Mouse (Mus musculus): ENCODE results near the gene Dner. TPM values are rescaled to one million over a fixed set of nuclear protein-coding genes. Genes with fewer than 3 reads are reported as not detected.

Gene Dner
- polyA plus RNA-seq, 1 experiment from 2014 or later = 343 TPM

- WGBS = 18% methylated on average over 3 of the region's 3 CpGs
- Histone ChIP-seq H3K4me3 (no peak overlapping the region), H3K27me3 (no peaks in the 10 kb centered on the region), H3K36me3 (no peaks in the 10 kb centered on the region), H3K4me1 (replicated peaks) (peaks cover 50% of the 10 kb centered on the region), H3K9ac (no peak overlapping the region), H3K4me2 (peak overlapping the region; percentile 4; the same call in 1 of the 2 replicates), H3K27ac (replicated peaks) (peak overlapping the region; percentile 79), H3K9me3 (no peaks in the 10 kb centered on the region)
- peak; percentile 89 for ATAC-seq (ENCODE audit: low FRiP score, low read depth)
Measured at GRCm38 (mm10) chr1:84621308-84621707, 74.7 kb downstream of the Dner start.

- ATAC-seq (ENCODE audit: low FRiP score, low read depth) = no peak
- Histone ChIP-seq H3K27ac (replicated peaks) (peak overlapping the region; percentile 72), H3K36me3 (no peaks in the 10 kb centered on the region), H3K4me3 (no peak overlapping the region), H3K4me2 (peak overlapping the region; percentile 37), H3K27me3 (no peaks in the 10 kb centered on the region), H3K9ac (no peak overlapping the region), H3K9me3 (no peaks in the 10 kb centered on the region), H3K4me1 (replicated peaks) (peaks cover 58% of the 10 kb centered on the region)
- WGBS = 21% methylated on average over 16 of the region's 16 CpGs
Measured at GRCm38 (mm10) chr1:84619131-84619760, 76.8 kb downstream of the Dner start.

GRCm38 (mm10) chr1:84618094-84618493 is 77.9 kb downstream of the Dner start:
- Histone ChIP-seq H3K9ac (no peak overlapping the region), H3K4me3 (no peak overlapping the region), H3K27me3 (no peaks in the 10 kb centered on the region), H3K4me2 (no peak overlapping the region), H3K9me3 (no peaks in the 10 kb centered on the region), H3K27ac (replicated peaks) (0 out of 2 replicates have a peak overlapping the region, but pooled peaks have one; percentile 7), H3K36me3 (no peaks in the 10 kb centered on the region), H3K4me1 (replicated peaks) (peaks cover 55% of the 10 kb centered on the region)
- ATAC-seq (ENCODE audit: low FRiP score, low read depth) = no peak
- WGBS = 68% methylated on average over 1 of the region's 1 CpGs

- Histone ChIP-seq H3K9ac (no peak overlapping the region), H3K9me3 (no peaks in the 10 kb centered on the region), H3K4me3 (no peak overlapping the region), H3K4me2 (no peak overlapping the region), H3K27me3 (no peaks in the 10 kb centered on the region), H3K4me1 (replicated peaks) (peaks cover 54% of the 10 kb centered on the region), H3K36me3 (no peaks in the 10 kb centered on the region), H3K27ac (replicated peaks) (no peak overlapping the region)
- no peak for ATAC-seq (ENCODE audit: low FRiP score, low read depth)
Measured at GRCm38 (mm10) chr1:84616133-84616532, 79.9 kb downstream of the Dner start.

- Histone ChIP-seq H3K4me3 (no peak overlapping the region), H3K4me1 (replicated peaks) (peaks cover 51% of the 10 kb centered on the region), H3K27me3 (no peaks in the 10 kb centered on the region), H3K4me2 (no peak overlapping the region), H3K9ac (no peak overlapping the region), H3K27ac (replicated peaks) (no peak overlapping the region), H3K36me3 (no peaks in the 10 kb centered on the region), H3K9me3 (no peaks in the 10 kb centered on the region)
- peak; percentile 14; the same call in 1 of the 2 replicates for ATAC-seq (ENCODE audit: low FRiP score, low read depth)
- WGBS = 76% methylated on average over 7 of the region's 7 CpGs
Measured at GRCm38 (mm10) chr1:84614596-84614995, 81.4 kb downstream of the Dner start.

GRCm38 (mm10) chr1:84613119-84613518 is 82.9 kb downstream of the Dner start:
- ATAC-seq (ENCODE audit: low FRiP score, low read depth) = no peak
- H3K4me3 ChIP-seq = no peak overlapping the region
- peaks cover 43% of the 10 kb centered on the region for H3K4me1 ChIP-seq (replicated peaks)

GRCm38 (mm10) chr1:84611331-84611730 is 84.7 kb downstream of the Dner start:
- peak overlapping the region; percentile 58 for H3K27ac ChIP-seq (replicated peaks)
- no peak for ATAC-seq (ENCODE audit: low FRiP score, low read depth)
- no peaks in the 10 kb centered on the region for H3K27me3 ChIP-seq
- 58% methylated on average over 3 of the region's 3 CpGs for WGBS
- no peak overlapping the region for H3K9ac ChIP-seq
- peaks cover 33% of the 10 kb centered on the region for H3K4me1 ChIP-seq (replicated peaks)
- H3K36me3 ChIP-seq = no peaks in the 10 kb centered on the region
- no peak overlapping the region for H3K4me3 ChIP-seq
- H3K4me2 ChIP-seq = no peak overlapping the region
- no peaks in the 10 kb centered on the region for H3K9me3 ChIP-seq

More at GRCm38 (mm10) chr1:84613119-84613518, 82.9 kb downstream of the Dner start:
- Histone ChIP-seq H3K36me3 (no peaks in the 10 kb centered on the region), H3K9me3 (no peaks in the 10 kb centered on the region), H3K4me2 (no peak overlapping the region), H3K27ac (replicated peaks) (peak overlapping the region; percentile 59; the same call in 1 of the 2 replicates), H3K9ac (no peak overlapping the region), H3K27me3 (no peaks in the 10 kb centered on the region)
- WGBS = 21% methylated on average over 8 of the region's 8 CpGs

- Histone ChIP-seq H3K36me3 (no peaks in the 10 kb centered on the region), H3K4me2 (no peak overlapping the region), H3K4me1 (replicated peaks) (peaks cover 31% of the 10 kb centered on the region), H3K27ac (replicated peaks) (peak overlapping the region; percentile 51; the same call in 1 of the 2 replicates), H3K9ac (no peak overlapping the region), H3K9me3 (no peaks in the 10 kb centered on the region), H3K4me3 (no peak overlapping the region), H3K27me3 (no peaks in the 10 kb centered on the region)
- ATAC-seq (ENCODE audit: low FRiP score, low read depth) = no peak
- WGBS = 82% methylated on average over 5 of the region's 5 CpGs
Measured at GRCm38 (mm10) chr1:84599025-84599424, 97.0 kb downstream of the Dner start.

- no peaks in the 10 kb centered on the region for H3K27me3 ChIP-seq
- no peaks in the 10 kb centered on the region for H3K36me3 ChIP-seq
- no peak overlapping the region for H3K9ac ChIP-seq
- peaks cover 43% of the 10 kb centered on the region for H3K4me1 ChIP-seq (replicated peaks)
- no peaks in the 10 kb centered on the region for H3K9me3 ChIP-seq
- 62% methylated on average over 3 of the region's 3 CpGs for WGBS
- H3K4me3 ChIP-seq = no peak overlapping the region
- ATAC-seq (ENCODE audit: low FRiP score, low read depth) = peak; percentile 38; the same call in 1 of the 2 replicates
- H3K4me2 ChIP-seq = no peak overlapping the region
- H3K27ac ChIP-seq (replicated peaks) = no peak overlapping the region
Measured at GRCm38 (mm10) chr1:84596023-84596422, 100.0 kb downstream of the Dner start.

- Histone ChIP-seq H3K4me2 (no peak overlapping the region), H3K36me3 (no peaks in the 10 kb centered on the region), H3K4me3 (no peak overlapping the region), H3K9me3 (no peaks in the 10 kb centered on the region), H3K9ac (no peak overlapping the region), H3K4me1 (replicated peaks) (peaks cover 58% of the 10 kb centered on the region), H3K27ac (replicated peaks) (peak overlapping the region; percentile 67), H3K27me3 (no peaks in the 10 kb centered on the region)
- WGBS = 49% methylated on average over 3 of the region's 3 CpGs
- ATAC-seq (ENCODE audit: low FRiP score, low read depth) = no peak
Measured at GRCm38 (mm10) chr1:84592394-84592793, 103.6 kb downstream of the Dner start.

GRCm38 (mm10) chr1:84590534-84590933 is 105.5 kb downstream of the Dner start:
- no peaks in the 10 kb centered on the region for H3K27me3 ChIP-seq
- ATAC-seq (ENCODE audit: low FRiP score, low read depth) = no peak

GRCm38 (mm10) chr1:84585434-84585833 is 110.6 kb downstream of the Dner start:
- peak overlapping the region; percentile 26; the same call in 1 of the 2 replicates for H3K4me2 ChIP-seq

More at GRCm38 (mm10) chr1:84590534-84590933, 105.5 kb downstream of the Dner start:
- H3K36me3 ChIP-seq = no peaks in the 10 kb centered on the region
- H3K27ac ChIP-seq (replicated peaks) = no peak overlapping the region
- H3K9me3 ChIP-seq = no peaks in the 10 kb centered on the region
- WGBS = 48% methylated on average over 9 of the region's 9 CpGs
- H3K4me2 ChIP-seq = no peak overlapping the region
- peaks cover 67% of the 10 kb centered on the region for H3K4me1 ChIP-seq (replicated peaks)
- no peak overlapping the region for H3K4me3 ChIP-seq
- no peak overlapping the region for H3K9ac ChIP-seq

More at GRCm38 (mm10) chr1:84585434-84585833, 110.6 kb downstream of the Dner start:
- no peaks in the 10 kb centered on the region for H3K36me3 ChIP-seq
- no peak overlapping the region for H3K4me3 ChIP-seq
- H3K27me3 ChIP-seq = no peaks in the 10 kb centered on the region
- peaks cover 55% of the 10 kb centered on the region for H3K4me1 ChIP-seq (replicated peaks)
- peak; percentile 72 for ATAC-seq (ENCODE audit: low FRiP score, low read depth)
- H3K9ac ChIP-seq = no peak overlapping the region
- peak overlapping the region; percentile 76 for H3K27ac ChIP-seq (replicated peaks)
- no peaks in the 10 kb centered on the region for H3K9me3 ChIP-seq
- 2% methylated on average over 6 of the region's 6 CpGs for WGBS
